Mouse (Mus musculus) layer of hippocampus, postnatal 10 days (tissue): ENCODE results near the gene Cby1. TPM values are rescaled to one million over a fixed set of nuclear protein-coding genes. Genes with fewer than 3 reads are reported as not detected.
A peak's percentile ranks its signal among the peaks of the same experiment; 100 is the strongest.

ENCODE experiments used
- DNase-seq, 2 experiments: peaks; one replicate each; pipeline ENCODE4 v3.0.0; 2021; ENCODE audit warnings: low spot score in 2 of 2
- long read RNA-seq: library from polyadenylated mRNA; stranded (forward); transcript quantifications from one replicate; pipeline ENCODE4 v2.0.0, GENCODE M21; 2023
- total RNA-seq, 2 experiments: library from RNA; stranded (reverse); gene quantifications; 2 replicates each; pipeline ENCODE4 v1.2.3; 2021

The Cby1 gene
- total RNA-seq: 10 to 100 TPM; 55.6 to 56.6 TPM
- long read RNA-seq, transcript Cby1-201 (5 exons, 1,147 nt): major isoform, 92 of 105 reads
- long read RNA-seq, partial matches to known transcripts: 3 of 105 reads
- long read RNA-seq, other reads (novel, unspliced or antisense): 10 of 105 reads

GRCm38 (mm10) chr15:79658531-79659375 is at the start of gene Cby1, which contains the start of gene Fam227a:
TSS of gene Cby1 (plus strand) at chr15:79659199.
TSS of gene Fam227a (minus strand) at chr15:79658956.
- peak; percentile 98 for DNase-seq

- DNase-seq: no peak
Measured at GRCm38 (mm10) chr15:79609226-79609625, 49.8 kb upstream of the Cby1 start.

- DNase-seq: no peak
Measured at GRCm38 (mm10) chr15:79615501-79615900, 43.5 kb upstream of the Cby1 start.

GRCm38 (mm10) chr15:79616729-79617128 is 42.3 kb upstream of the Cby1 start:
- no peak for DNase-seq

GRCm38 (mm10) chr15:79617135-79617534 is 41.9 kb upstream of the Cby1 start:
- no peak for DNase-seq

GRCm38 (mm10) chr15:79618456-79618855 is 40.5 kb upstream of the Cby1 start:
- DNase-seq: no peak

- no peak for DNase-seq
Measured at GRCm38 (mm10) chr15:79619770-79620414, 39.1 kb upstream of the Cby1 start.

- DNase-seq: no peak
Measured at GRCm38 (mm10) chr15:79630471-79630870, 28.5 kb upstream of the Cby1 start.

GRCm38 (mm10) chr15:79641135-79641817 is 17.7 kb upstream of the Cby1 start:
- DNase-seq: no peak

- no peak for DNase-seq
Measured at GRCm38 (mm10) chr15:79645483-79645882, 13.5 kb upstream of the Cby1 start.

- DNase-seq: no peak
Measured at GRCm38 (mm10) chr15:79648130-79648529, 10.9 kb upstream of the Cby1 start.

GRCm38 (mm10) chr15:79650569-79650968 is 8.4 kb upstream of the Cby1 start:
- peak; percentile 56 to 59 for DNase-seq

GRCm38 (mm10) chr15:79651481-79651880 is 7.5 kb upstream of the Cby1 start:
- no peak for DNase-seq

- no peak for DNase-seq
Measured at GRCm38 (mm10) chr15:79656451-79656850, 2.5 kb upstream of the Cby1 start.

- DNase-seq: peak; percentile 89 to 90
Measured at GRCm38 (mm10) chr15:79657837-79658530, 1.0 kb upstream of the Cby1 start.

- peak in 1 of 2 experiments; percentile 46 for DNase-seq
Measured at GRCm38 (mm10) chr15:79661852-79662251, 2.9 kb downstream of the Cby1 start.

GRCm38 (mm10) chr15:79664666-79665065 is 5.7 kb downstream of the Cby1 start:
- no peak for DNase-seq

GRCm38 (mm10) chr15:79669195-79669594 is 10.2 kb downstream of the Cby1 start:
- DNase-seq: no peak

GRCm38 (mm10) chr15:79670249-79670971 is 11.4 kb downstream of the Cby1 start, which contains the start of gene Tomm22:
TSS of gene Tomm22 (plus strand) at chr15:79670861.
- DNase-seq: peak; percentile 88 to 89

- DNase-seq: no peak
Measured at GRCm38 (mm10) chr15:79670972-79671299, 11.9 kb downstream of the Cby1 start.
